Mouse (Mus musculus) cerebellum, adult 11 months (tissue): ENCODE data around the gene Ppef2.

ENCODE experiments used
- DNase-seq: peaks from one replicate; pipeline ENCODE4 v3.0.0; 2022

Gene Ppef2

DNA sequence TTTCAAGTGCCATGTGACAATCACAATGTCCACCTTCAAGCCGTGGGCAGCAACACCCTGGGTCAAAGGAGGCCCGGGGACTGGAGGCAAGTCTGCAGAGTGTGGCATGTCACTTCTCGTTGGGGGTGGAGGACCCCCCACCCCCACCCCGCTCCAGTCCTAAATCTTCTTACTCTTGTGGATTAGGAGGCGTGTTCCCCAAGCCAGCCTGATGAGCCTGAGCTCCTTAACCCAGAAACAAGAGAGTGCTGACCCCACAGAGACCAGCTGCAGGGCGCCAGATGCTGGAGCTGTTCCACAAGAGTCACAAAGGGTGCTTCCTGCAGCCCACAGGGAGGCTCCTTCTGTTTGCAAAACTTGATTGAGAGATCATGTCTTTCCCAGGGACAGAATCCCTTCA lies at the start of gene Ppef2:
Ppef2 (minus strand) TSS at position 61 of the 400 bp plus-strand sequence.
- DNase-seq: no peak

DNA sequence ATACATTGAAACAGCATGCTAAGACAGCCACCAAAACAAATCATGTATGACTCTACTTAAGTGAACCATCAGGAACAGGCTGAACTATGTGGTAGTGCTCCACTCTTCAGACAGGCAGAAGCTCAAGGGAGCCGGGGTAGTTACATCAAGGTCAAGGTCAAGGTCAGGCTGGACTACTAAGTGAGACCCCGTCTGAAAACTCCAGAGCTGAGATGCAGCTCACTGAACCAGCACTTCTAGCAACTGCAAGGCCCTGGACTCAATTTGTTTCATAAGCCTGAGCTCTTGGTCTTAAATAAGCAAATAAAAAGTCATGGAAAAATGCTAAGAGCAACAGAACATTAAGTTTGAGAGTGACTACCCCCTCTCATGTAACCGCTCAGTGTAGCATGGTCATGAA lies 48.2 kb upstream of the Ppef2 start:
- DNase-seq: no peak

DNA sequence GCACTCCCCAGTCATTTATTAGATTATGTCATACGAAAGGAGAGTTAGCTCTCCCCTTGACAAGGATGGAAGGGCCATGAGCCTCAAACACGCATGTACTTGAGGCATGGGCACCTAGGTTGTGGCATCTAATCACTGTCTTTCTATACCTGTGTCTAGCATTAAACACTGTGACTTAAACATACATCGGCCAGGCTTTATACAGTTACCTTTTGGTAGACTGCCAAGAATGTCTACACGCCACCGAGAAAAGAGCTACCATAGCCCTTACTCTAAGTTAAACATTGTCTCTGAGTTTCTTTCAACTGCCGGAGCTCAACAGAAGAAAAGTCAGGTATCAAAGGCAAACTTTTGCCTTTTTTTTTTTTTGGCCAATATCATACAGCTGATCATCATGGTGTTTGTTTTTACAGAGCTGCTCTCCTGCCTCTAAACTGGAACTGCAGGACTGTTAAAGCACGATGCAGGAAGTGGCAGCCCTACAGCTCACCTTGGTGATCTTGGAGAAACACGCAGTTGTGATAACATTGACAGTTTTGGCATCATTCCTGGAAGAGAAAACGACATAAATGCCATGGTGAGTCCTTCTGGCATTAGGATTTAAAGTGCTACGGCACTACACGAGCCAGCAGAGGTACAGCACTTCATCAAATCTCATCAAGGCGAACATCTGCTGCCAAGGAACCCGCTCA lies 46.2 kb upstream of the Ppef2 start:
- no peak for DNase-seq

DNA sequence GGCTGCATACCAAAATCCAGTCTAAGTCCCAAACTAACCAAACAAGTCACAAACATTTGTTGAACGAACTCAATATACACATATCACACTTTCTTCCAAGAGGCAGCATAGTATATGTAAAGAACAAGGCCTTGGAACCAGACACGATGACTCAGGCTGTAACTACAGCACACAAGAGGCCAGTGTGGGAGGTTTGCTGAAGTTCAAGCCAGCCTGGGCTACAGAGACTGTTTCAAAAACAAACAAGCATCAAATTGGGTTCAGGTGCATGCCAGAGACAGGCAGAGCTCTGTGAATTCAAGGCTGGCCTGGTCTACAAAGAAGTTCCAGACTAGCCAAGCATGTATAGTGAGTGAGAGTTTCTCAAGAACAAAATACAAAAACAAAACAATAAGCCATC lies 38.4 kb upstream of the Ppef2 start:
- DNase-seq: no peak

DNA sequence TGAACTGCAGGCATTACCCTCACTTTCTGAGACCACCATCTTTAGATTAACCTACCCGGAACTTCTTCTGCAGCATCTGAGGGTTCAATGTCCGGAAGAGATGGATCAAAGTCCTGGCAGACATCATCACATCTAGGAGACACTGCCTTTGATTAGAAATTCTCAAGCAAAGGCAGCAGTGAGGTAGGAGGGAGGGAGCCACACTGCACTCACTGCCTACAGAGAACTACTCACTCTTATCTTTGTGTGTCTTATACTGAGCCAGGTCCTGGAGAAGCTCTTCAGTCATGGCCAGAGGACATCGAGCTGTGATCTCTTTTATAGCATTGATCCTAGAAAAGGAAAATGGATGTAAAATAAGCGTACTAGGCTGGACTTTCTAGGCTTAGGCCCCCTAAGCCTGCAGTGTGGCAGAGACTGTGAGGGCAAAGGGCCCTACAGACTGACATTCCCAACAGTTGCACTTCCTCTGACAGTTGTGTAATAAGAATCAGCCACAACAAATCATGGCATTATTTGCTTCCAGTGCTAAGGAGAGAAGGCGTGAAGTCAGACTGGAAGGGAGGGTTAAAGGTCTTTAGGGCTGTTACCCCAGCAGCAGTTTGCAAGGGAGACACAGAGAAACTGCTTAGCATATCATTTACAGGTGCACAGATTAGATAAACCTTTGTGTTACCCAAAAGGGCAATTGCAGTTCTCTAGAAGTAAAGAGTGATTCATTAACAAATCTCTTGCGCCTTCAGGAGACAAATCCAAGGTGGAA lies 35.8 kb upstream of the Ppef2 start:
- no peak for DNase-seq

DNA sequence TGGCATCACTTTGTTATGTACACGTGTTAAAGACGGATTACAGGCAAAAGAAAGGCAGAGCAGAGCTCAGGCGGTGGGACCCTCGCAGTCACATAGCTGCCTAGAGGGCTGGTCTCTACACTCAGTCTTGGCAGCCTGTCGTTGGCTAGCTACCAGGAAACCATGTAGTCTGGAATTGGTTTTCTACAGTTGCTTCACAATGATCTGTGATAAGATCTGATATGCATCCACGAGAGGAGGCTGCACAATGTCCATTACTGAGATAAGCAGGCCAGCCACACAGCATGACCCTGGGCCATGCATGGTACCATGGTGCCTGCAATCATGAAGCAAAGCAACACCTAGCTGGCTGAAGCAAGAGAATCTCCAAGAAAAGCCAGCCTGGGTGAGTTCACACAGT lies 31.8 kb upstream of the Ppef2 start:
- DNase-seq: no peak

DNA sequence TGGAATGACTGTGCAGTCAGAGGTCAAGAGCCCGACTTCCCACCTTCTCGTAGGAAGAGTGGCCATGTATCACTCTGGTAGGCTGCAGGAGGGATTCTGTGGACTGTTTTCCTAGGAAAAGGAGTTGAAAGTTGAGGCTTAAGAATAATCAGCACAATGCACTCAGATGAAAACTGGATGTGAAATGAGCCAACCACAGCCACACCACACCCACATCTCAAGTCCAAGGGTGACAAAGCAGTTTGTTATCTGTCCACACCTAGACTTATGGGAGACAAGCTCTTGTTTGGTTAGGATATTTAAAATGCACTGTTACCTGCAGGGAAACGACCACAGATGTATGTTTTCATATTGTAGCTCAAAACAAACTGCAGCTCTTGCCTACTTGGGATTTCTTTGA lies 27.0 kb upstream of the Ppef2 start:
- DNase-seq: no peak

DNA sequence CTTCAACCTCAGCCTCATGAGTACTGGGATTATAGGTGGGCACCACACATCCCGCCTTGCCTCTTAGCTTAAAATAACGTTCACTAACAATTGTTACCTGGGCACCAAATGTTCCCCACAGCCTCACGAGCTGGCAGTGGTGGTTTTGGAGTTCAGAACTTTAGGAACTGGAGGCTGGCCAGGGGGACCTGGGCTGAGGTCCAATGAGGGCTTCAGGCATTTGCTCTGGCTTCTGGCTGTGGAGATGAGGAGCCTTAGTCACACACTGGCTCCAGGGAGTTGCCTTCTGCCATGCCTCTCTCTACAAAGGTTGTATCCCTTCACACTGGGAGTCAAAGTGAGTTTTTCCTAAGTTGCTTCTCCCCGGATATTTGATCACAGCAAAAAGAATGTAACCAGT lies 26.5 kb upstream of the Ppef2 start:
- DNase-seq: no peak

DNA sequence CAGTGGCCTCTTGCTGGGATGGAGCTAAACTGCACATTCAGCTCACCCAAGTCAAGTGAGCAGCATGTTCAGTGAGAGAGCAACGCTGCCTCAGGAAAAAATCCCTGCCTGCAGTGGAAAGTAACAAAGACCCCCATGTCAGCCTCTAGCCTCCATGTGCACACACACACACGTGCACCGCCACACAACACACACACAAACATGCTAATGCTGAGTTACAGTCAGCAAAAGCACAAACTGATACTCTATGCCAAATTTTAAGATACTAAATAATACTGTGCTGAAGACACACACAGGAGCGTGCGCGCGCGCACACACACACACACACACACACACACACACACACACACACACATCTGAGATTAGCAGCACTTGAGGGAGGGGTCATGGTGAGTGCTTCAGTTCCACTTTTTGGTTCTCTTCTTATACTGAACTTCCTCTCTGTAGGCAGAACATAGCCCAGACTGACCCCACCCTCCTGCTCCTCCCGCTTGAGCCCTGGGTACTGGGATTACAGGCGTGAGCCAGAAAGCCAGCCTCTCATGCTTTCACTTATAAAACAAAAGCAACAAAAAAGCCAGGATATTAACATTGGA lies 23.0 kb upstream of the Ppef2 start:
- DNase-seq: no peak

DNA sequence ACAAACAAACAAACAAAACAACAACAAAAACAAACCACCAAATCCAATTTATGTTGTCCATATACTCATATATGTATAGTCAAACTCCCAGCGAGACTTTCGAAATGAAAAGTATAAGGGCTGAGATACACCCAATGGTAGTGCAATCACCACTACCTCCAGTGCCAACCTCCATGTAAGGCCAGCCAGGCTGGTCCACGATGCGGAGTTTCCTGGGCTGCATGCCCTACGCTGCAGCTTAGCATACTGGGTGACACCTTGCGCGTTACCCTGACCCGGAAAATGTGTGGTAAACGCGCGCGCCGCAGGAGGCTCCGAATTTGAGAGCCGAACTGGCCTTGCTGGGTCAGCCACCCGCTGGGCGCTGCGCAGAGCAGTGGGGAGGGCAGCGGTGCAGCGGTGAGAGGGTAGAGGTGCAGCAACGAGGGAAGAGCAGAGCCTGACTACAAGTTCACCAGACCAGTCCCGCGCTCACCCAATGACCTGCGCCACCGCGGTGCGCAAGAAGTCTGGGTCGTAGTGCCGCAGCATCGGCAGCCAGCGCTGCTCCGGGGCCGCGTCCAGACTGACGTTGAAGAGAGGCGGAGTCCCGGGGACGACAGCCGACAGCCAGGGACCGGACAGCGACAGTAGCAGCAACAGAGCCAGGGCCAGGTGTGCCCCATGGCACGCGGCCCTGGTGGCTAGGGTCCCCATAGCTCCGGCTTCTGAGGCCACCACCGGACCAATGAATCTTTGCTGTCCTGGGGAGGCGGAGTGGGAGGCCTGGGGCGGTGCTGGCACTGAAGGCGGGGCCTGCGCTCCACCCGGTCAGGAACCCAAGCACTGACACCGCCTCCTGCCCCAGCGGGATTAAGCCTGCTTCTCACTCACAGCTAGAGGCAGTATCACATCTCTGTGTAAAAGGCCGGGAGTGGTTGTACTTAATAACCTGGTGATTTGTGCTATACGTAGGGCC lies 21.6 kb upstream of the Ppef2 start, which contains the start of gene Naaa:
Naaa (minus strand) TSS at position 734 of the 958 bp plus-strand sequence.
- peak; percentile 81 for DNase-seq

DNA sequence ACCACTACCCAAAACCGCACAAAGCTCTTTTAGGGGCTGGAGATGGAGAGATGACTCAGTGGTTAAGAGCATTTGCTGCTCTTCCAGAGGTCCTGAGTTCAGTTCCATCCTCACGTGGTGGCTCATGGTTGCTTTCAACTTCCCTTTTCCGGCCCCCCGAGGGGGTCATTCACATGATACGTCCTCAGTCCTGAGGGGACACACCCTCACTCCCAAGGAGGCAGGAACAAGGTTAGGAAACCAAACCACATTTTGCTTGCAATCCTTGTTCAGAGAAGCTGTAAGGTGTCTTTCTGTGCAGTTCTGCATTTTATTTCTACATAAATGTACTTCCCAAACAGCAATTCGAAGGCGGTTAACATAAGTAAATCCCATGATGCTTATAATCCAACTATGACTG lies 14.4 kb upstream of the Ppef2 start:
- DNase-seq: no peak

DNA sequence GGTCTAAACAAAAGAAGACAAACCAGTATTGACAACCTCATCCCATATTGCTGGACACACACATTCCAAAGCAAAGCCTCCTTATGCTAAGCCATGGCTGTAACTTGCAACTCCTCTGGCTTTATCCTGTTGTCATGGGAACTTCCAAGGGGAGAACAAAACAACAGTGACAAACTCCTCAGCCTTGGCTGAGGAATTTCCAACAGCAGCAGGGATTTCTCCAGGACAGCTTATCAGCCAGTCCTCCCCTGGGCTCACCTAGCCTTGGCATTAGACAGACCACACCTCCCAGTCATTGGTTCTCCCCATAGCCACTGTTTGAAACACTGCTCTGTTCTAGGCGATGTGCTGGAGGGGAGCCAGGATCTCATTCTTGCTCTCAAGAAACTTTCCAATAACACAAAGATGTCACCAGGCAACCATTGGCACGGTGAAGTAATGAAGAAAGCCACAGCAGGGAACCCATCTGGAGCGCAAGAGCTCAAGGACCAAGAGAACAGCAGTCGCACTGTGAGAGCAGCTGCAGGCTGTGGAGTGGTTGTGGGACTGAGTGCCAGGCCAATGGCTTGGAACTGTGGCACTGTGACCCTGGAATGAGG lies 7.8 kb upstream of the Ppef2 start:
- no peak for DNase-seq

DNA sequence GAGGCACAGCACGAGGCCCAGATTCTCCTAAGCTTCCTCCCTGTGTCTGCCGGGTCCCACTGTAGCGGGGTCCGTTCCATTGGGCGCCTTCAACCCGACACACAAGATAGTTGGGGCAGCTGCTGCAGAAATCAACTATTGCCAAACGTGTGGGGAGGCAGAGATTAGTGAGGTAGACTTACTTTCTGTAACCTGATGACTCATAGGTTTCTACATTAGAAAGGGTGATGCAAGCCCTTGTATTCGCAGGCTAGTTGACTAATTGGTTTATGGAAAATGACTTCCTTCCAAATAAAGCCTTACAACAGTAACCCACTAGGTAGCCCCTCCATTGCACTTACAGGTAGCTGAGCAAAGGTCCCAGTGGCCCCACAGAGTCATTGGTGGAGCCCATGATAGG lies 6.6 kb upstream of the Ppef2 start:
- no peak for DNase-seq

DNA sequence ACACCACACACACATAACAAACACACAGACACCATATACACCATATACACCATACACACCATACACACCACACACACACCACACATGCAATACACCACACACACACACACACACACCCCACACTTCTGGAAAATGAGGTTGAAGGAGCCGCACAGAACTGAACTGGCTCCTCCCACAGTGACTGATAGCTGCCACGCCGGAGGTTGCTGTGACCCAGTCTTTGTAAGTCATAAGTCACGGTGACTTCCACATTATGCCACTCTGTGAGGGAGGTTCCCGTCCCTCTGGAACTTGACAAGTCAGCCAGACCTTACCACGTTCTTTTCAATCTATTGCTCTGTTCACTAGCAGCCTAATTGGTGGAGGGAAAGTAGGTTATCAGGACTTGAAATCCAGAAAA lies 1.6 kb downstream of the Ppef2 start:
- no peak for DNase-seq

DNA sequence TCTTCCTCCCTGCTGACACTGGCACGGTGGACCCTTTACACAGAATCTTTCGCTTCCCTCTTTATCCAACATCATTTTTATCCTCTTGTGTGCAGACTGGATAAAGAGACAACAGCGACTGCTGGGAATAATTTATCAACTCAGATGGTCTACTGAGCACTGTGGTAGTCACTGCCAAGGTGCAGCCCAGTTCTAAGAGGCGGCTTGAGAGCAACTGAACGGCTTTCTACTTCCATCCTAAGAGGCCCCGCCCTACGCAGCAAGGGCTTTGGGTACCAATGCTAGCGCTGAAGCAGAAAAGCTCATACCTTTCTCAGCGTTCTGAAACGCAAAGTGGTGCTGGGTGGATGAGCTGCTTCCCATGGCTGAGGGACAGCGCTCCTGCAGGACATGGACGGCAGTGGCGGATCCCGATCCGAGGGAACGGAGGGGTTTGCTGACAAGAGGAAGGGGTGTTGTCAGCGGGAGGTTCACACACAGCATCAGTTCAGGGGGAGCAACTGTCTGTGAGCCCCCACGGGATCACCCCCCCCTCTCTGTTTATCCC lies 3.2 kb downstream of the Ppef2 start:
- no peak for DNase-seq

DNA sequence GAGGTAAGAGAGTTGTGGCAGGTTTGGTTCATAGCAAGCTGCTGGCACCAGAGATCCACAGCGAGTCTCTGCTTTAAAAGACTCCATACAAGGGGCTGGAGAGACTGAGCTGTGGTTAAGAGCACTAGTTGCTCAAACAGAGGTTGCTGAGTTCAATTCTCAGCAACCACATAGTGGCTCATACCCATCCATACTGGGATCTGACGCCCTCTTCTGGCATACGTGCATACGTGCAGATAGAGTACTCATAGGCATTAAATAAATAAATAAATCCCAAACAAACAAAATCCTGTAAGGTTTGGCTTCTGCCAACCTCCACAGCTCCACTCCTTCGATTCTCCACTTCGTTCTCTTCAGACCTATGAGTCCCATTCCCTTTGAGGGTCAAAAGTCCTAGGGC lies 4.0 kb downstream of the Ppef2 start:
- DNase-seq: no peak

DNA sequence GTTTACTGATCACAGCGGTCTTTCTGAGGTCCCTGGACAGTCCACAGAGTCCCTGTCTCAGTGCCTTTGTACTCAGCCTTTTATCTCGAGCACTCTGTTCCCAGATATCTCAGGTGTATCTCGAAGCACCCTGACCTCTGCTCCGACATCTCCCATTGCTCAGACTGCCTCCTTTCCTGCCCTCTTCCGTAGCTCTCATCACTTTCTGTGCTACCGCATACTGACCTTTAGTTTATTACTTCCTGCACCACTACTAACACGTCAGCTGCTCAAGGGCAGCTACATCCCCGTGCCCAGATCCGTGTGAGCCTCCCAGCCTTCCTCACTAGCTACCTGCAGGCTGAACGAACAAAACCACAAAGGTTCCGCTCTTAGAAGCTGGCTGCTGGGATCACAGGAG lies 7.5 kb downstream of the Ppef2 start:
- no peak for DNase-seq

DNA sequence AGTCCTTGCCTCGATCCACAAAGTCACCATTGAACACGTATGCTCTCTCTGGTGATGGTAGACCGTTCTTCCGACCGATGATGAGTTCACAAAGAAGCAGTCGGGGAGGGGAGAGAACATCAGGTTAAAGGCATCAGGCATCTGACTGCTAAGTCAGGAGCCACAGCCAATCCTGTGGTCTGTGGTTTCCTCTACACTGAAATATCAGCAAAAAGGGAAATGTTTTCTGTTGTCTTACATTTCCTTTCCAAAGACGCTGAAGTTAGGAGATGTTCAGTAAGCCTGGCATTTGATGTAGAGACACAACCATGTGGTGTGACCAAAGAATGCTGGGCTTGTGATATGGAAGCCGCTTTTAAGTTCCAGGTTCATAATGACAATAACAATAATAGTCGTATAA lies 10.6 kb downstream of the Ppef2 start:
- no peak for DNase-seq

DNA sequence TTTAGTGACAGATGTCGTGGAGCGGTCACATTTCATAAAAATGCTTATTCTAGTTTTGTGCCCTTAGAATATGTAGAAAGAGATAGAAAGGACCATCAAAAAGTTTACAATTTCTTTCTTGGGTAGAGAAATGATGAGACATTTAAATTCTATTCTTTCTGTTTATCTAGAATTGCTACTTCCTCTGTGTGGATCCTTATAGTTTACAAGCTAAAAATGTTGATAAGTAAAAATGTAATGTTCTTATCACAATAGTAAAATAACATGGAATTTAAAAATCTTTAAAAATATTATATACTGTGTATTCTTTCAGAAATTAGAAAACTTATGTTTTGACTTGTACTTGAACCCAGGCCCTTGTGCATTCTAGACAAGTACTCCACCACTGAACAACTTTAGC lies 11.2 kb downstream of the Ppef2 start:
- no peak for DNase-seq

DNA sequence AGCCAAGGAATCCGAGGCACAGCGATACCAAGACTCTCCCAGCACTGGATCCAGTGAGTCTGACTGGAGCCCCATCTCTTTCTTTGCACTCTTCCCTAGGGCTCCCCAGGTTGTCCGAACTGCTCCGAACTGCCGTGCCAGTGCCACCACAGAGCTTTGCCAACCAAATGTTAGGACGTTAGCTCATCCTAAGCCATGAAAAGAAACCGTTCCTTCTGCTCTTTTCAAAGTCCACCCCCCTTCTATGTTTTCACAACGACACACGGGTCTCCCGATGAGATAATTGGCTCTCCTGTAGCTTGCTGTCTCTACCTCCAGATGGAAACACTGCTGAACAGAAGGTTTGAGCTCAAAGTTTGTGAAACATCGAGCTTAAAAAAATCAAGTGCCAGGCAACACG lies 15.3 kb downstream of the Ppef2 start:
- DNase-seq: no peak

DNA sequence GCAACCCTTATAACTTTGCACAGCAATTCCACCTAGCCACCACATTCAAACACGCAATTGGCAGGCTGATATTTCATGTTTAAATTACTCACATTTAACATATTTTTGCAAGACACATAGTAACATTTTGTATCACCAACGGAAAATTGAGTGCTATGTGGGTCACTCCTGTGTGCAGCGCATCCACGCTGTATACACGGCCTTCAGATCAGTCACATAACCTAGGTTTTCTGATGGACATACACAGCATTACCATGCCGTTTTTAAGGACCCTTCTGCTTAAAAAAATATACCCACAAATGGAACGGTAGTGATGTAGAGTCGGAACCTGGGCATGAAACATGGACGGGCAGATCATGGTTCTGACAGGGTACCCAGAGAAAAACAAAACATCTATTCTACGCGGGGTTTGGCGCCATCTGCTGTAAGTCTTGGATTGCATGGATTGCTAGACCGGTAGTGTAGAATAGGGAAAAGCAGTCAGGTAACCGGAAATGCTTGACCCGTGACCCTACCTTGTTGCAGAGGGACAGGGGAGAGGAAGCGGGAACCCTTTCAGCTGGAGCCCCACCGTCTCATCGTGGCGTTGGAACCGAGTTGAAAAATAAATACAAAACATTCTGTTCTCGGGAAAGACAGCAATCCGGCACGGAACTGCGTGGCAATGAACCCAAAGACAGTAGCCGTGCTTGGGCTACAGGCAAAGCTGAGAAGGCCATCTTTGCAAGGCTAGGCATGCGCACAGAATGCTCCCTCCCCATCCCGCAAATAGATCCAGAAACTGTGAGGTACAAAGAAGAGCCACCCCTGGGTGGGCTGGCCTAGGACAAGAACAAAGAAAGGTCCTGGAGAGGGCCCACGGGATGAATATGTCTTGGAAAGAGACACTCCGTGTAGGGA lies 16.5 kb downstream of the Ppef2 start:
- peak; percentile 50 for DNase-seq
